Mouse (Mus musculus): ENCODE results near the gene Rbm20.

The Rbm20 gene

GRCm38 (mm10) chr19:53850166-53850922 is 173.2 kb downstream of the Rbm20 start:
- WGBS: 34% methylated on average over 18 of the region's 18 CpGs

GRCm38 (mm10) chr19:53851352-53851751 is 174.2 kb downstream of the Rbm20 start:
- 78% methylated on average over 13 of the region's 13 CpGs for WGBS

- 43% methylated on average over 14 of the region's 14 CpGs for WGBS
Measured at GRCm38 (mm10) chr19:53851826-53852698, 175.0 kb downstream of the Rbm20 start.

GRCm38 (mm10) chr19:53852699-53853451 is 175.8 kb downstream of the Rbm20 start:
- WGBS: 24% methylated on average over 15 of the region's 15 CpGs

- WGBS: 82% methylated on average over 4 of the region's 4 CpGs
Measured at GRCm38 (mm10) chr19:53854978-53855377, 177.9 kb downstream of the Rbm20 start.

- WGBS: 61% methylated on average over 5 of the region's 5 CpGs
Measured at GRCm38 (mm10) chr19:53855781-53856180, 178.7 kb downstream of the Rbm20 start.

GRCm38 (mm10) chr19:53856794-53857193 is 179.7 kb downstream of the Rbm20 start:
- 75% methylated on average over 9 of the region's 9 CpGs for WGBS

- WGBS: 37% methylated on average over 6 of the region's 6 CpGs
Measured at GRCm38 (mm10) chr19:53857962-53858361, 180.9 kb downstream of the Rbm20 start.

GRCm38 (mm10) chr19:53859149-53859548 is 182.0 kb downstream of the Rbm20 start:
- 79% methylated on average over 9 of the region's 9 CpGs for WGBS

GRCm38 (mm10) chr19:53859593-53859992 is 182.5 kb downstream of the Rbm20 start:
- 91% methylated on average over 7 of the region's 7 CpGs for WGBS

- 93% methylated on average over 7 of the region's 7 CpGs for WGBS
Measured at GRCm38 (mm10) chr19:53861346-53861745, 184.2 kb downstream of the Rbm20 start.

- 60% methylated on average over 8 of the region's 8 CpGs for WGBS
Measured at GRCm38 (mm10) chr19:53862573-53863246, 185.6 kb downstream of the Rbm20 start.

GRCm38 (mm10) chr19:53868125-53868524 is 191.0 kb downstream of the Rbm20 start:
- 45% methylated on average over 6 of the region's 6 CpGs for WGBS

GRCm38 (mm10) chr19:53868796-53869195 is 191.7 kb downstream of the Rbm20 start:
- 93% methylated on average over 1 of the region's 1 CpGs for WGBS

- 83% methylated on average over 4 of the region's 4 CpGs for WGBS
Measured at GRCm38 (mm10) chr19:53869427-53870385, 192.6 kb downstream of the Rbm20 start.

- 77% methylated on average over 2 of the region's 2 CpGs for whole genome bisulfite sequencing
Measured at GRCm38 (mm10) chr19:53870568-53870967, 193.5 kb downstream of the Rbm20 start.

GRCm38 (mm10) chr19:53871502-53871901 is 194.4 kb downstream of the Rbm20 start:
- WGBS: 94% methylated on average over 6 of the region's 6 CpGs

GRCm38 (mm10) chr19:53872994-53873713 is 196.0 kb downstream of the Rbm20 start:
- 93% methylated on average over 6 of the region's 6 CpGs for WGBS

- 67% methylated on average over 6 of the region's 6 CpGs for WGBS
Measured at GRCm38 (mm10) chr19:53875246-53875645, 198.1 kb downstream of the Rbm20 start.

GRCm38 (mm10) chr19:53877779-53878178 is 200.7 kb downstream of the Rbm20 start:
- 52% methylated on average over 1 of the region's 1 CpGs for WGBS

Data from cerebral cortex, adult 2 months (tissue).